Mouse (Mus musculus): ENCODE measurements around the gene Gpr3. TPM values are rescaled to one million over a fixed set of nuclear protein-coding genes. Genes with fewer than 3 reads are reported as not detected.

Gene Gpr3
- total and polyA plus RNA-seq, 2 experiments from 2014 or later: 4.5 to 10.8 TPM

GRCm38 (mm10) chr4:133186856-133187255, 25.5 kb downstream of the Gpr3 start:
- peak; percentile 31 for TF ChIP-seq CTCF (IDR thresholded peaks at IDR 0.05)
- ATAC-seq (ENCODE audit: low FRiP score) (no peak), DNase-seq (ENCODE audit: low spot score) (no peak)
- Histone ChIP-seq H3K9me3 (ENCODE audit: low read length) (no peaks in the 10 kb centered on the region), H3K27ac (ENCODE audit: low read depth, low read length) (no peak overlapping the region), H3K9ac (replicated peaks; ENCODE audit: low read length, poor library complexity, severe bottlenecking) (no peak overlapping the region), H3K36me3 (ENCODE audit: insufficient read depth, low read length) (peaks cover 23% of the 10 kb centered on the region), H3K4me1 (ENCODE audit: insufficient read depth, low read length) (no peaks in the 10 kb centered on the region; the same call in 1 of the 2 replicates), H3K27me3 (ENCODE audit: insufficient read depth, low read length) (no peaks in the 10 kb centered on the region), H3K4me3 (ENCODE audit: low read depth, low read length) (no peak overlapping the region), H3K4me2 (ENCODE audit: low read depth, low read length, poor library complexity, severe bottlenecking) (no peak overlapping the region)
- WGBS: 95% methylated on average over 5 of the region's 5 CpGs

- H3K36me3 ChIP-seq (ENCODE audit: insufficient read depth, low read length): peaks cover 19% of the 10 kb centered on the region; the same call in 1 of the 2 replicates
- H3K9ac ChIP-seq (replicated peaks; ENCODE audit: low read length, poor library complexity, severe bottlenecking): no peak overlapping the region
- DNase-seq (ENCODE audit: low spot score) (no peak), ATAC-seq (ENCODE audit: low FRiP score) (no peak)
- no peaks in the 10 kb centered on the region for H3K9me3 ChIP-seq (ENCODE audit: low read length)
- no peak for TF ChIP-seq CTCF (IDR thresholded peaks at IDR 0.05)
- H3K4me1 ChIP-seq (ENCODE audit: insufficient read depth, low read length): no peaks in the 10 kb centered on the region; the same call in 1 of the 2 replicates
- H3K4me3 ChIP-seq (ENCODE audit: low read depth, low read length): no peak overlapping the region
- H3K4me2 ChIP-seq (ENCODE audit: low read depth, low read length, poor library complexity, severe bottlenecking): no peak overlapping the region
- no peaks in the 10 kb centered on the region for H3K27me3 ChIP-seq (ENCODE audit: insufficient read depth, low read length)
- 87% methylated on average over 8 of the region's 8 CpGs for WGBS
- H3K27ac ChIP-seq (ENCODE audit: low read depth, low read length): no peak overlapping the region
Measured at GRCm38 (mm10) chr4:133185893-133186292, 26.4 kb downstream of the Gpr3 start.

- no peaks in the 10 kb centered on the region for H3K27me3 ChIP-seq (ENCODE audit: insufficient read depth, low read length)
- H3K27ac ChIP-seq (ENCODE audit: low read depth, low read length): no peak overlapping the region
- no peak for ATAC-seq (ENCODE audit: low FRiP score)
- H3K9me3 ChIP-seq (ENCODE audit: low read length): no peaks in the 10 kb centered on the region
- H3K9ac ChIP-seq (replicated peaks; ENCODE audit: low read length, poor library complexity, severe bottlenecking): no peak overlapping the region
- DNase-seq (ENCODE audit: low spot score): peak; percentile 53
- WGBS: 41% methylated on average over 15 of the region's 15 CpGs
- no peak overlapping the region for H3K4me3 ChIP-seq (ENCODE audit: low read depth, low read length)
- no peaks in the 10 kb centered on the region; the same call in 1 of the 2 replicates for H3K4me1 ChIP-seq (ENCODE audit: insufficient read depth, low read length)
- H3K36me3 ChIP-seq (ENCODE audit: insufficient read depth, low read length): peaks cover 12% of the 10 kb centered on the region; the same call in 1 of the 2 replicates
- H3K4me2 ChIP-seq (ENCODE audit: low read depth, low read length, poor library complexity, severe bottlenecking): no peak overlapping the region
- no peak for TF ChIP-seq CTCF (IDR thresholded peaks at IDR 0.05)
Measured at GRCm38 (mm10) chr4:133184898-133185665, 27.3 kb downstream of the Gpr3 start.

- Histone ChIP-seq H3K4me2 (ENCODE audit: low read depth, low read length, poor library complexity, severe bottlenecking) (no peak overlapping the region), H3K27me3 (ENCODE audit: insufficient read depth, low read length) (no peaks in the 10 kb centered on the region), H3K9me3 (ENCODE audit: low read length) (no peaks in the 10 kb centered on the region), H3K9ac (replicated peaks; ENCODE audit: low read length, poor library complexity, severe bottlenecking) (no peak overlapping the region), H3K36me3 (ENCODE audit: insufficient read depth, low read length) (peaks cover 10% of the 10 kb centered on the region; the same call in 1 of the 2 replicates), H3K4me3 (ENCODE audit: low read depth, low read length) (no peak overlapping the region), H3K4me1 (ENCODE audit: insufficient read depth, low read length) (no peaks in the 10 kb centered on the region; the same call in 1 of the 2 replicates), H3K27ac (ENCODE audit: low read depth, low read length) (no peak overlapping the region)
- ATAC-seq (ENCODE audit: low FRiP score) (no peak), DNase-seq (ENCODE audit: low spot score) (no peak)
- no peak for TF ChIP-seq CTCF (IDR thresholded peaks at IDR 0.05)
- 56% methylated on average over 14 of the region's 14 CpGs for WGBS
Measured at GRCm38 (mm10) chr4:133184031-133184897, 28.1 kb downstream of the Gpr3 start.

GRCm38 (mm10) chr4:133182439-133183033, 29.8 kb downstream of the Gpr3 start:
- DNase-seq (ENCODE audit: low spot score) (no peak), ATAC-seq (ENCODE audit: low FRiP score) (no peak)
- Histone ChIP-seq H3K9me3 (ENCODE audit: low read length) (no peaks in the 10 kb centered on the region), H3K4me1 (ENCODE audit: insufficient read depth, low read length) (no peaks in the 10 kb centered on the region; the same call in 1 of the 2 replicates), H3K27ac (ENCODE audit: low read depth, low read length) (no peak overlapping the region), H3K4me2 (ENCODE audit: low read depth, low read length, poor library complexity, severe bottlenecking) (no peak overlapping the region), H3K4me3 (ENCODE audit: low read depth, low read length) (no peak overlapping the region), H3K9ac (replicated peaks; ENCODE audit: low read length, poor library complexity, severe bottlenecking) (no peak overlapping the region), H3K27me3 (ENCODE audit: insufficient read depth, low read length) (no peaks in the 10 kb centered on the region), H3K36me3 (ENCODE audit: insufficient read depth, low read length) (peaks cover 8% of the 10 kb centered on the region; the same call in 1 of the 2 replicates)
- WGBS: 93% methylated on average over 8 of the region's 8 CpGs
- TF ChIP-seq CTCF (IDR thresholded peaks at IDR 0.05): no peak
